Mouse (Mus musculus): ENCODE results near the gene Prok2.

Prok2 gene

GRCm38 (mm10) chr6:99725971-99726561 lies at the start of gene Prok2:
TSS of gene Prok2 (minus strand) at chr6:99726392.
- no peak for DNase-seq (ENCODE audit: extremely low read depth, low read depth)

GRCm38 (mm10) chr6:99774680-99775079 lies 48.5 kb upstream of the Prok2 start:
- no peak for DNase-seq (ENCODE audit: extremely low read depth, low read depth)

- no peak for DNase-seq (ENCODE audit: extremely low read depth, low read depth)
Observed at GRCm38 (mm10) chr6:99768495-99768894, 42.3 kb upstream of the Prok2 start.

- DNase-seq (ENCODE audit: extremely low read depth, low read depth): no peak
Observed at GRCm38 (mm10) chr6:99764916-99765315, 38.7 kb upstream of the Prok2 start.

- DNase-seq (ENCODE audit: extremely low read depth, low read depth): no peak
Observed at GRCm38 (mm10) chr6:99762069-99762985, 36.1 kb upstream of the Prok2 start.

GRCm38 (mm10) chr6:99756105-99756504 lies 29.9 kb upstream of the Prok2 start:
- no peak for DNase-seq (ENCODE audit: extremely low read depth, low read depth)

GRCm38 (mm10) chr6:99751308-99751707 lies 25.1 kb upstream of the Prok2 start:
- no peak for DNase-seq (ENCODE audit: extremely low read depth, low read depth)

- DNase-seq (ENCODE audit: extremely low read depth, low read depth): no peak
Observed at GRCm38 (mm10) chr6:99746275-99746674, 20.1 kb upstream of the Prok2 start.

- no peak for DNase-seq (ENCODE audit: extremely low read depth, low read depth)
Observed at GRCm38 (mm10) chr6:99742866-99743265, 16.7 kb upstream of the Prok2 start.

- DNase-seq (ENCODE audit: extremely low read depth, low read depth): no peak
Observed at GRCm38 (mm10) chr6:99734666-99735065, 8.5 kb upstream of the Prok2 start.

GRCm38 (mm10) chr6:99732673-99733072 lies 6.5 kb upstream of the Prok2 start:
- no peak for DNase-seq (ENCODE audit: extremely low read depth, low read depth)

- no peak for DNase-seq (ENCODE audit: extremely low read depth, low read depth)
Observed at GRCm38 (mm10) chr6:99731926-99732325, 5.7 kb upstream of the Prok2 start.

GRCm38 (mm10) chr6:99729853-99730252 lies 3.7 kb upstream of the Prok2 start:
- DNase-seq (ENCODE audit: extremely low read depth, low read depth): no peak

GRCm38 (mm10) chr6:99726576-99727303 lies 548 bp upstream of the Prok2 start:
- DNase-seq (ENCODE audit: extremely low read depth, low read depth): no peak

- no peak for DNase-seq (ENCODE audit: extremely low read depth, low read depth)
Observed at GRCm38 (mm10) chr6:99722390-99722789, 3.8 kb downstream of the Prok2 start.

- no peak for DNase-seq (ENCODE audit: extremely low read depth, low read depth)
Observed at GRCm38 (mm10) chr6:99721032-99721431, 5.2 kb downstream of the Prok2 start.

- no peak for DNase-seq (ENCODE audit: extremely low read depth, low read depth)
Observed at GRCm38 (mm10) chr6:99715913-99716312, 10.3 kb downstream of the Prok2 start.

GRCm38 (mm10) chr6:99715191-99715590 lies 11.0 kb downstream of the Prok2 start:
- DNase-seq (ENCODE audit: extremely low read depth, low read depth): no peak

- DNase-seq (ENCODE audit: extremely low read depth, low read depth): no peak
Observed at GRCm38 (mm10) chr6:99713256-99713655, 12.9 kb downstream of the Prok2 start.

GRCm38 (mm10) chr6:99711576-99712101 lies 14.6 kb downstream of the Prok2 start:
- no peak for DNase-seq (ENCODE audit: extremely low read depth, low read depth)

- no peak for DNase-seq (ENCODE audit: extremely low read depth, low read depth)
Observed at GRCm38 (mm10) chr6:99700484-99700883, 25.7 kb downstream of the Prok2 start.

Data from MEL-GATA-1-ER (cell line).